Mouse (Mus musculus) erythroid progenitor cell, adult 5-6 weeks (primary cell): ENCODE results near the gene Rps26. TPM values are rescaled to one million over a fixed set of nuclear protein-coding genes. Genes with fewer than 3 reads are reported as not detected.
A peak's percentile ranks its signal among the peaks of the same experiment; 100 is the strongest.

Experiments
- ATAC-seq: replicated peaks from 2 replicates; pipeline ENCODE4 v1.8.0; 2016; ENCODE audit warnings: moderate number of reproducible peaks, mild to moderate bottlenecking, moderate TSS enrichment, inconsistent platforms; ENCODE audit not compliant: poor library complexity, low FRiP score, severe bottlenecking
- total RNA-seq, 2 experiments: library from RNA; stranded (forward) in 1 of 2; stranded (reverse) in 1 of 2; fragments of 150-400 nt in 1 of 2; fragments of 186-747, 209-891 nt in 1 of 2; gene quantifications; 2 replicates each; pipeline versions ENCODE4 v1.2.3 to v1.2.4; 2015 to 2017; ENCODE audit warnings: low replicate concordance in 2 of 2

Rps26 gene
- 581 and 593 TPM in 2 replicates for total RNA-seq (2015; ENCODE audit: low replicate concordance)
- total RNA-seq (2017; ENCODE audit: low replicate concordance): 151 and 338 TPM in 2 replicates

- ATAC-seq: peak; percentile 87
Measured at GRCm38 (mm10) chr10:128626311-128627310, at the start of gene Rps26. Rps26 (minus strand) TSS chr10:128626747.

- peak; percentile 71 for ATAC-seq
Measured at GRCm38 (mm10) chr10:128674469-128675008, 48.0 kb upstream of the Rps26 start.

- peak; percentile 77 for ATAC-seq
Measured at GRCm38 (mm10) chr10:128673763-128674468, 47.4 kb upstream of the Rps26 start, which contains the start of gene Suox. Suox (minus strand) TSS chr10:128674073.

- no peak for ATAC-seq
Measured at GRCm38 (mm10) chr10:128671148-128671547, 44.6 kb upstream of the Rps26 start.

- peak; percentile 37; the same call in 1 of the 2 replicates for ATAC-seq
Measured at GRCm38 (mm10) chr10:128668790-128669672, 42.5 kb upstream of the Rps26 start.

GRCm38 (mm10) chr10:128665806-128666205, 39.3 kb upstream of the Rps26 start:
- ATAC-seq: peak; percentile 67

GRCm38 (mm10) chr10:128665307-128665706, 38.8 kb upstream of the Rps26 start:
- peak; percentile 57 for ATAC-seq

GRCm38 (mm10) chr10:128664808-128665207, 38.3 kb upstream of the Rps26 start:
- peak; percentile 80 for ATAC-seq

GRCm38 (mm10) chr10:128663441-128664220, 37.1 kb upstream of the Rps26 start:
- ATAC-seq: no peak

GRCm38 (mm10) chr10:128662465-128662864, 35.9 kb upstream of the Rps26 start:
- ATAC-seq: no peak

- ATAC-seq: no peak
Measured at GRCm38 (mm10) chr10:128659490-128659889, 32.9 kb upstream of the Rps26 start.

- ATAC-seq: no peak
Measured at GRCm38 (mm10) chr10:128657844-128658243, 31.3 kb upstream of the Rps26 start.

GRCm38 (mm10) chr10:128656731-128657130, 30.2 kb upstream of the Rps26 start:
- ATAC-seq: no peak

- peak; percentile 86 for ATAC-seq
Measured at GRCm38 (mm10) chr10:128655254-128655653, 28.7 kb upstream of the Rps26 start.

- no peak for ATAC-seq
Measured at GRCm38 (mm10) chr10:128653866-128654265, 27.3 kb upstream of the Rps26 start.

GRCm38 (mm10) chr10:128646139-128647089, 19.9 kb upstream of the Rps26 start:
- no peak for ATAC-seq
